Mouse (Mus musculus) T-helper 1 cell (primary cell): ENCODE measurements around the gene Sqstm1.

Source experiments
- in situ Hi-C: fragments of 300-600 bp; cut with MboI, MseI; formaldehyde crosslinking; loops from one replicate; pipeline ENCODE4 v1.15.1; 2025; ENCODE audit warnings: high pct_unique_total_duplicates

Sqstm1 gene

GRCm38 (mm10) chr11:50212060-50212739, 1.6 kb upstream of the Sqstm1 start:
- in situ Hi-C loops: loop anchor here (10.0 kb wide), 1 partner anchor 1337 kb away; the partner anchor contains the start of gene Irgm1

DNA sequence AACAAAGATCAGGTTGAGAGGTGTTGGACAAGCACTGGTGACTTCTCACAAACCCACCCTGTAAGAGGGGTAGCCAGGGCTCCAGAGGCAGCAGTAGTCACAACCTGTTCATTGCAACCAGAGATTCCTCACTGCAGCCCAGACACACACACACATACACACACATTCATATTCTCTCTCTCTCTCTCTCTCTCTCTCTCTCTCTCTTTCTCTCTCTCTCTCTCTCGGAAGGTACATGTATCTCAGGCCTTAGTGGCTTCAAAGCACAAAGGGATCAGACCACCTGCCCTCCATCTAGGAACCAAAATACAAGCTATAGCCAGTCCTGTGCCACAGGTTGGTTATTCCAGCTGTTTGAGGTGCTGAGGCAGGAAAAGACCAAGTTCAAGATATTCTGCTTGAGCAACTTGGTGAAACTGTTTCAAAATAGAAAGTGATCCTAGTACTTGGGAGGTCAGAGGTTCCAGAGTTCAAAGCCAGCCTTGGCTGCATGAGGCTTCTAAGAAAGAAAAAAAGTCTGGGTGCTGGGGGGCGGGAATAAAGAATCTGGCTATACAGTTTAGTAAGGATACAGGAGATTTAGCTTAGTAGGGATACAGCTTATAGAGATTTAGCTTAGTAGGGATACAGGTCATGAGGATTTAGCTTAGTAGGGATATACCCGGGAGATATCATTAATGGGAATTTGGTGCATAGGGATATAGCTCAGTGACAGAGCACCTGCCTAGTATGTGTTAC, 864 bp upstream of the Sqstm1 start:
- in situ Hi-C loops: loop anchor here (10.0 kb wide), 1 partner anchor 1337 kb away; the partner anchor contains the start of gene Irgm1

- in situ Hi-C loops: loop anchor here (10.0 kb wide), 1 partner anchor 1335 kb away; the partner anchor contains the start of gene Irgm1
These were observed 524 bp downstream of the Sqstm1 start for GRCm38 (mm10) chr11:50210101-50210504.

DNA sequence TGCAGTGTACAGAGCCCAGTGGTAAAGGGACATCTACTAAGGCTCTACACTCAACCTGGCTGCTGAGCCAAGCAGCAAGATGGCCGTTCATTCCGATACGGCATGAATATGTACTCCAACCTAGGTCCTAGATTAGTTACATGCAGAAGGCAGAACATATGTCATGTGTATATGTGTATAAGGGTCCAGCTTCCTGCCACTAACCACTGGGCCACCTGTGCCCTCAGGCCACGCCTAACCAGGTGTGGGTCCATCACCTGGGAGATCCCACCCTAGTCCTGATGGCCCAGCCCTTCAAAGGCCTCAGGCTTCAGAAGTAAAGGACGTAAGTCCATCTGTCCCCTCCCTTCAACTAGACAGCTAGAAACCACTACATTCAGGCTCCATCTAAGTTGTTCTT, 2.6 kb downstream of the Sqstm1 start:
- in situ Hi-C loops: no loop called here

GRCm38 (mm10) chr11:50207344-50207743, 3.3 kb downstream of the Sqstm1 start:
- in situ Hi-C loops: no loop called here

DNA sequence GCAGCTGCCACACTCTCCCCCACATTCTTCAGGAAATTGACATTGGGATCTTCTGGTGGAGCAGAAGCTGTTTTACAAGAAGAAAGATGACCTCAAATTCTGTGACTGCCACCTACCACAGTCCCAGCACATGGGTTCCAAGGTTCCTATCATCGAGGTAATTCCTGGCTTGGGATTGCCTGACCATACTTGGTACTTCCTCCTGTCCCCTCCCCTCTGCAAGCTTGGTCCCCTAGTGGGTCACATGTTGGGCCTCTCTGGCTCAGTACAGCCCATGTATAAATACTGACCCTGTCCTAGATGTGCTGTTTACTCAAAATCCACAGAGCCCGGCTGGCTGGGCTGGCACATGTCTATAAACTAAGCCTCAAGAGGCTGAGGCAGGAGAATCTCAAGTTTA, 4.6 kb downstream of the Sqstm1 start:
- in situ Hi-C loops: no loop called here

GRCm38 (mm10) chr11:50205434-50205833, 5.2 kb downstream of the Sqstm1 start:
- in situ Hi-C loops: no loop called here

GRCm38 (mm10) chr11:50203302-50203827, 7.3 kb downstream of the Sqstm1 start:
- in situ Hi-C loops: no loop called here

- in situ Hi-C loops: no loop called here
These were observed 9.0 kb downstream of the Sqstm1 start for GRCm38 (mm10) chr11:50201590-50201989.

DNA sequence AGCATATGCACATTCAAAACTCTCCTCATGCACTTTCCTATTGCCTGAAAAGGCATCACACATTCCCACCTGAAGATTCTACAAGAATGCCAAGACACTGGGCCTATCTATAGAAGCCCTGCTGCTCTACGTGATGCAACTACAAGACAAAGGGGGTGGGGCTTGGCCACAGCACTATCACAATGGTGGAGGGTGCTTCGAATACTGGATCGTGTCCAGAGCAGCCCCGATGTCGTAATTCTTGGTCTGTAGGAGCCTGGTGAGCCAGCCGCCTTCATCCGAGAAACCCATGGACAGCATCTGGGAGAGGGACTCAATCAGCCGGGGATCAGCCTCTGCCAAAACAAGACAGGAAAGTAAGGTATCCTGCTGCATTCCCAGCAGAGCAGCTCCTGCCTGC, 10.0 kb downstream of the Sqstm1 start:
- in situ Hi-C loops: no loop called here

- in situ Hi-C loops: loop anchor here (10.0 kb wide), 1 partner anchor 1004 kb away; no protein-coding TSS in a partner anchor
These were observed 11.7 kb downstream of the Sqstm1 start for GRCm38 (mm10) chr11:50198916-50199315.

GRCm38 (mm10) chr11:50198219-50198846, 12.3 kb downstream of the Sqstm1 start:
- in situ Hi-C loops: loop anchor here (10.0 kb wide), 1 partner anchor 1004 kb away; no protein-coding TSS in a partner anchor

GRCm38 (mm10) chr11:50197500-50197899, 13.1 kb downstream of the Sqstm1 start:
- in situ Hi-C loops: loop anchor here (10.0 kb wide), 1 partner anchor 1003 kb away; no protein-coding TSS in a partner anchor

DNA sequence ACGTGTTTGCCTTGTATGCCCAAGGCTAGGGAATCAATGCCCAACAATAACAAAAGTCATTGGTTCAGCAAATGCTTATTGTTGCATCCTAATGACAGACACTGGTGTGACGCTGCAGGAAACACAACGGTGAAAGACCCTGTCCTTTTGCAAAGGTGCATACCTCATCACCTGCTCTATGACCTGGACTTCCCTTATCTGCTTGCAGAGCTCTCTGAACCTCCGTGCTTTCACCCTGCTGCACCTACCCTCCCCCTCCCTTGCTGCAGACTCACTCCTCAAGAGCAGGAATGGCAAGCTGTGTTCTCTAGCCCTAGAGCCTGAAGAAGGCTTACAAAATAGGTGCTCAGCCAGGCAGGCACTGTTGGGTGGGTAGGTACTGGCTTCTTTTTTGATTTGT, 15.8 kb downstream of the Sqstm1 start:
- in situ Hi-C loops: loop anchor here (10.0 kb wide), 1 partner anchor 1000 kb away; no protein-coding TSS in a partner anchor

DNA sequence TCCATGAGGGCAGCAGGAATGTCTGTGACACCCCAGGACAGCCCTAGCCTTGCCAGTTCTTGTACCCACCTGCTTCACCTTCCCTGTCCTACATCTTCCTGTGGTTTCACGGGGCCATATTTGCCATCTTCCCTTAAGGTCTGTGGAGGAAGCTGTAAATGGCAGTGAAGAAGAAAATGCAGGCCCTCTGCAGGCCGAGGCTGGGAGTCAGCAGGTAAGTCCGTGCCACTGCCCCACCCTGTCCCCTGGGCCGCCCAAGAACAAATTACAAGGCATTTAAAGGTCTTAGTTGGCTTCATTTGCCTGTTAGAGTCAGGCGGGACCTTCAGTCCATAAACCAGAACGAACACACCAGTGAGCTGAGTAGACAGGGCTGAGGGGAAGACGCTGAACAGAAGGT, 16.6 kb downstream of the Sqstm1 start:
- in situ Hi-C loops: loop anchor here (10.0 kb wide), 1 partner anchor 999 kb away; no protein-coding TSS in a partner anchor

GRCm38 (mm10) chr11:50192278-50192677, 18.3 kb downstream of the Sqstm1 start:
- in situ Hi-C loops: loop anchor here (10.0 kb wide), 1 partner anchor 997 kb away; no protein-coding TSS in a partner anchor

- in situ Hi-C loops: loop anchor here (10.0 kb wide), 1 partner anchor 996 kb away; no protein-coding TSS in a partner anchor
These were observed 20.3 kb downstream of the Sqstm1 start for GRCm38 (mm10) chr11:50190362-50190761.

GRCm38 (mm10) chr11:50188682-50189081, 21.9 kb downstream of the Sqstm1 start:
- in situ Hi-C loops: no loop called here

DNA sequence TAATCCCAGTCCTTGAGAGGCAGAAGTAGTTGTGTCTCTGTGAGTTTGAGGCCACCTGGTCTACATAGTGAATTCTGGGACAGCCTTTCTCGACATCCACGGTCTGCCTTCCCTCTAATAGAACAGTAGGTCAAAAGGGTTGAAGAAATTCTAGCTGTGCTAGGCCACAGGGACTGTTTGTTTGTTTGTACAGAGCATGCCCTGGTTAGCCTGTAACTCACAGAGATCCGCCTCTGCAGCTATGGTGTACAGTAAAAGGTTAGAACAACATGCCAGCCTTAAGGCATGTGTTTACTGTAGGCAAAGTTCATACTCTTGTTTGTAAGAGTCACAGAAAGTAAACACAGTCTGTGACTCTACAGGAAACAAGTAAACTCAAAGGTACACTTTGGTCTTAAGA, 25.8 kb downstream of the Sqstm1 start:
- in situ Hi-C loops: no loop called here

- in situ Hi-C loops: no loop called here
These were observed 27.9 kb downstream of the Sqstm1 start for GRCm38 (mm10) chr11:50182702-50183101.

DNA sequence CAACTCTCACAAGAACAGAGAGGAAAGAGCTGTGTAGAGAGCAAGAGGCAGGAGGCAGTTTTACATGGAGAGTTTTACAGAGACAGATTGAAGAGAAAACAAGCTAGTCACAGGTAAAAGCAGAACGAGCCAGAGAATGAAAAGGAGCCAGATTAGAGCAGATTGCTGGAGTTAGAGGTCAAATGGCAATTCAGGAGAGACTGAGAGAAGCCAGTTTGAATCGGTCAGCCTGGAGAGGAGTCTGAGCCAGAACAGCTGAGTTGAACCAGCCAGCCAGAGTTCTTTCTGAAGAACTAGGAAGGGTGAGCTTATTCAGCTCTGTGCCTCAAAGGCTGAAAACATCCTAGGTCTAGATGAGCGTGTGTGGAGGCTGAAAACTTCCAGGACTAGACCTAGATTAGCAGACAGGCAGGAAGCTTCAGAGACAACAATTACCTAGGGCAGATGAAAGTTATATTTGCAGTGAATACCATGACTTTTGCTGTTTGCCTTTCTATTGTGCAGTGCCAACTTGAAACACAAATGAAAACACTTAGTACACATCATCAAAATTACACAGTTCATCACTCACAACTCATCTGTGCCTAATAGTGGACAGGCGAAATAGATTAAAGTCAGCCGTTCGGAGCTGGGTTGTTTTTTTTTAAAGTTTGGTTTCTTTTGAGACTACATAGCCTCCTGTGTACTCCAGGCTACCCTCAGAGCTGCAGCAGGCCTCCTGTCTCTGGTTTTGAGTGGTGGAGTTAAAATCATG, 30.0 kb downstream of the Sqstm1 start:
- in situ Hi-C loops: no loop called here
